Comparison of ENCODE assay signal across 13 mouse cellular contexts in the genomic region with DNA sequence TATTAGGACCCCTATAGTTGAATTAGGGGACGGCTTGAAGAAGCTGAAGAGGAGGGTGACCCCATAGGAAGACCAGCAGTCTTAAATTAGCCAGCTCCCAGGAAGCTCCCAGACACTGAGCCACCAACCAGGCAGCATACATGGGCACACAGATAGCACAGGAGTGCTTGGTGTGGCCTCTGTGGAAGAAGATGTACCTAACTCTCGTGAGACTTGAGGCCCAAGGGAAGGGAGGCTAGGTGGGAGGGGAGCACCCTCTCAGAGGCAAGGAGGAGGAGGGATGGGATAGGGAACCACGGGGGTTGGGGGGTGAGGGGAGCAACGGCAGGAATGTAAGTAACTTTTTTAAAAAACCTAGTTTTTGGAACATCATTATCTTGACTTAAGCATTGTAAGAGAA.
DNase-seq lines count a peak whose midpoint lies in the region; ATAC-seq and TF ChIP-seq lines count a peak whose summit lies in the region.
"Had no signal": no experiment of that assay in that cellular context is flagged by ENCODE, and none has a peak within 500 bp of the region (broad histone marks: within the 10 kb centered on the region; RNA-seq: fewer than 3 reads in every experiment).

No protein-coding gene starts in this region.

- no peak overlapping the region for H3K4me3 ChIP-seq in heart, embryonic 16.5 days (ENCODE audit: low read length)
- no peak overlapping the region for H3K4me3 ChIP-seq in olfactory bulb, adult 2 months (ENCODE audit: insufficient read depth, low read depth, low read length)
- no peak overlapping the region for H3K4me3 ChIP-seq in limb, embryonic 10.5 days
- H3K4me3 ChIP-seq: intestine, embryonic 15.5 days; midbrain, embryonic 15.5 days had no signal

- DNase-seq in heart, adult 9 months (ENCODE audit: low spot score in 2 of 2): no peak
- peak; percentile 15 for DNase-seq in R1 (ENCODE audit: low read depth, low spot score)
- DNase-seq in neural tube, embryonic 10.5 days (ENCODE audit: extremely low spot score, low spot score): no peak
- DNase-seq in limb, embryonic 10.5 days (ENCODE audit: low spot score): no peak
- DNase-seq: gastrocnemius, postnatal 36 days; lung, adult 2 months; spleen, adult 18-20 months had no signal

- H3K4me1 ChIP-seq in heart, embryonic 16.5 days (ENCODE audit: control insufficient read depth, insufficient read depth, low read length): peaks cover 35% of the 10 kb centered on the region
- H3K4me1 ChIP-seq in olfactory bulb, adult 2 months (ENCODE audit: control insufficient read depth, insufficient read depth, low read length): peaks cover 6% of the 10 kb centered on the region
- H3K4me1 ChIP-seq in limb, embryonic 10.5 days: no peaks in the 10 kb centered on the region
- H3K4me1 ChIP-seq: intestine, embryonic 15.5 days had no signal

- no peaks in the 10 kb centered on the region for H3K27me3 ChIP-seq in heart, embryonic 16.5 days (ENCODE audit: control insufficient read depth, insufficient read depth, low read length)
- no peaks in the 10 kb centered on the region for H3K27me3 ChIP-seq in limb, embryonic 10.5 days (ENCODE audit: low read depth, poor library complexity, severe bottlenecking)
- H3K27me3 ChIP-seq: intestine, embryonic 15.5 days; midbrain, embryonic 15.5 days had no signal

- H3K9me3 ChIP-seq in heart, embryonic 16.5 days (replicated peaks; ENCODE audit: control insufficient read depth, low read length): no peaks in the 10 kb centered on the region
- H3K9me3 ChIP-seq in limb, embryonic 10.5 days (replicated peaks): no peaks in the 10 kb centered on the region
- H3K9me3 ChIP-seq: intestine, embryonic 15.5 days; midbrain, embryonic 15.5 days had no signal

- no peak overlapping the region for H3K9ac ChIP-seq in heart, embryonic 16.5 days (ENCODE audit: low read length)
- H3K9ac ChIP-seq: intestine, embryonic 15.5 days; midbrain, embryonic 15.5 days had no signal

- 0 out of 2 replicates have a peak overlapping the region, but pooled peaks have one; percentile 35 for H3K27ac ChIP-seq in heart, embryonic 16.5 days (ENCODE audit: low read length)
- peak overlapping the region; percentile 49 for H3K27ac ChIP-seq in olfactory bulb, adult 2 months (ENCODE audit: insufficient read depth, low read depth, low read length)
- H3K27ac ChIP-seq in limb, embryonic 10.5 days: no peak overlapping the region
- H3K27ac ChIP-seq: intestine, embryonic 15.5 days had no signal

- TF ChIP-seq CTCF in olfactory bulb, adult 2 months (IDR thresholded peaks at IDR 0.05; ENCODE audit: insufficient read depth, low read depth, low read length): no peak

- no peak for TF ChIP-seq POLR2A in olfactory bulb, adult 2 months (IDR thresholded peaks at IDR 0.05; ENCODE audit: insufficient read depth, low read depth, low read length)

- H3K4me2 ChIP-seq in heart, embryonic 16.5 days (ENCODE audit: low read depth, low read length): peak overlapping the region; percentile 48; the same call in 1 of the 2 replicates
- H3K4me2 ChIP-seq: intestine, embryonic 15.5 days; midbrain, embryonic 15.5 days had no signal

- 38% methylated on average over 4 of the region's 4 CpGs for WGBS in heart, embryonic 16.5 days
- 41% methylated on average over 4 of the region's 4 CpGs for WGBS in olfactory bulb, adult 2 months
- WGBS in limb, embryonic 10.5 days: 72% methylated on average over 4 of the region's 4 CpGs

- peaks cover 3% of the 10 kb centered on the region; the same call in 1 of the 2 replicates for H3K36me3 ChIP-seq in heart, embryonic 16.5 days (ENCODE audit: control insufficient read depth, insufficient read depth)
- H3K36me3 ChIP-seq in limb, embryonic 10.5 days: no peaks in the 10 kb centered on the region
- H3K36me3 ChIP-seq: intestine, embryonic 15.5 days; midbrain, embryonic 15.5 days had no signal

- ATAC-seq in heart, embryonic 16.5 days (replicated peaks; ENCODE audit: extremely low read depth, insufficient read depth, low FRiP score): no peak
- ATAC-seq in erythroblast, adult 5-6 weeks (replicated peaks; ENCODE audit: low FRiP score, poor library complexity, severe bottlenecking): peak; percentile 80
- ATAC-seq: forebrain, embryonic 14.5 days; intestine, embryonic 15.5 days; midbrain, embryonic 15.5 days had no signal
